Mouse (Mus musculus) Patski (cell line): Measurements from ENCODE around the gene Gucy2c. TPM values are rescaled to one million over a fixed set of nuclear protein-coding genes. Genes with fewer than 3 reads are reported as not detected.

Experiments used
- ATAC-seq: fragments of 100-300 bp; one replicate; pipeline ENCODE4 v1.8.0; 2021
- CTCF ChIA-PET: fragments of 350-600 bp; sonication (Branson Sonifier 250); formaldehyde crosslinking; loops from one replicate; lab custom pipeline; 2022; ENCODE audit warnings: inconsistent platforms; lab: Charles Lee
- POLR2A ChIA-PET: fragments of 350-600 bp; sonication (Branson Sonifier 250); formaldehyde crosslinking; loops from one replicate; lab custom pipeline; 2022; ENCODE audit warnings: antibody characterized with exemption, inconsistent platforms; lab: Charles Lee
- DNase-seq: peaks from one replicate; pipeline ENCODE4 v3.0.0-alpha.2; 2011; ENCODE audit warnings: low read depth, low spot score
- H3K27me3 ChIP-seq: fragments of 371-371 bp; one replicate; pipeline ENCODE4 v1.5.1; 2021
- CTCF ChIP-seq: fragments of 100-300 bp; IDR thresholded peaks from one replicate; pipeline ENCODE4 v1.5.1; 2021
- in situ Hi-C: fragments of 300-500 bp; cut with MboI; formaldehyde crosslinking; loops from 3 replicates; pipeline ENCODE4 v1.11.1; 2018; ENCODE audit warnings: low pct_unique_long_range_greater_than_20kb, mixed read lengths
- polyA plus RNA-seq: library from polyadenylated mRNA; unstranded; gene quantifications from one replicate; pipeline ENCODE4 v1.2.3, GENCODE M21; 2021

The Gucy2c gene
- polyA plus RNA-seq, 1 experiment from 2014 or later = 0.01 TPM

GRCm38 (mm10) chr6:136815381-136815780 lies 33.8 kb upstream of the Gucy2c start:
- ChIA-PET POLR2A (no interaction called here), CTCF (interaction anchor here (1.3 kb wide), 1 partner anchor 20 kb away, joined by 3 read pairs; no protein-coding TSS in a partner anchor)
- DNase-seq = no peak
- no peak for TF ChIP-seq CTCF
- ATAC-seq = no peak
- in situ Hi-C loops = loop anchor here (25.0 kb wide), 2 partner anchors 922 to 1753 kb away; partner anchors contain the start of genes Gprc5a and Strap
- no peaks in the 10 kb centered on the region for H3K27me3 ChIP-seq

GRCm38 (mm10) chr6:136813117-136813516 lies 31.6 kb upstream of the Gucy2c start:
- ATAC-seq (no peak), DNase-seq (no peak)
- ChIA-PET CTCF (no interaction called here), POLR2A (no interaction called here)
- in situ Hi-C loops = loop anchor here (25.0 kb wide), 2 partner anchors 924 to 1751 kb away; partner anchors contain the start of genes Gprc5a and Strap
- H3K27me3 ChIP-seq = no peaks in the 10 kb centered on the region
- no peak for TF ChIP-seq CTCF

- in situ Hi-C loops = loop anchor here (25.0 kb wide), 2 partner anchors 926 to 1749 kb away; partner anchors contain the start of genes Gprc5a and Strap
- no peak for ATAC-seq
- TF ChIP-seq CTCF = no peak
- CTCF ChIA-PET = no interaction called here
- no peaks in the 10 kb centered on the region for H3K27me3 ChIP-seq
- no peak for DNase-seq
- POLR2A ChIA-PET = no interaction called here
Measured at GRCm38 (mm10) chr6:136811196-136811595, 29.6 kb upstream of the Gucy2c start.

GRCm38 (mm10) chr6:136809673-136810072 lies 28.1 kb upstream of the Gucy2c start:
- no peaks in the 10 kb centered on the region for H3K27me3 ChIP-seq
- CTCF ChIA-PET = no interaction called here
- POLR2A ChIA-PET = interaction anchor here (0.9 to 1.2 kb wide), 2 partner anchors 12 to 22 kb away, joined by 3 to 4 read pairs; no protein-coding TSS in a partner anchor
- ATAC-seq (no peak), DNase-seq (no peak)
- in situ Hi-C loops = loop anchor here (10.0 to 25.0 kb wide), 3 partner anchors 928 to 1885 kb away; partner anchors contain the start of genes Cdkn1b, Gprc5a and Strap
- TF ChIP-seq CTCF = no peak

- in situ Hi-C loops = loop anchor here (10.0 to 25.0 kb wide), 3 partner anchors 928 to 1884 kb away; partner anchors contain the start of genes Cdkn1b, Gprc5a and Strap
- TF ChIP-seq CTCF = no peak
- CTCF ChIA-PET = interaction anchor here (0.9 to 1.4 kb wide), 2 partner anchors 22 to 172 kb away, joined by 3 read pairs; no protein-coding TSS in a partner anchor
- DNase-seq = no peak
- no peaks in the 10 kb centered on the region for H3K27me3 ChIP-seq
- POLR2A ChIA-PET = interaction anchor here (0.9 to 1.2 kb wide), 2 partner anchors 13 to 22 kb away, joined by 3 to 4 read pairs; no protein-coding TSS in a partner anchor
- no peak for ATAC-seq
Measured at GRCm38 (mm10) chr6:136809077-136809476, 27.5 kb upstream of the Gucy2c start.

GRCm38 (mm10) chr6:136808631-136809046 lies 27.1 kb upstream of the Gucy2c start:
- no peaks in the 10 kb centered on the region for H3K27me3 ChIP-seq
- ChIA-PET CTCF (interaction anchor here (0.9 to 1.4 kb wide), 2 partner anchors 22 to 172 kb away, joined by 3 read pairs; no protein-coding TSS in a partner anchor), POLR2A (interaction anchor here (1.2 kb wide), 1 partner anchor 23 kb away, joined by 3 read pairs; no protein-coding TSS in a partner anchor)
- ATAC-seq = peak; percentile 5
- in situ Hi-C loops = loop anchor here (10.0 to 25.0 kb wide), 3 partner anchors 929 to 1884 kb away; partner anchors contain the start of genes Cdkn1b, Gprc5a and Strap
- no peak for DNase-seq
- TF ChIP-seq CTCF = no peak

- ChIA-PET CTCF (interaction anchor here (1.4 kb wide), 1 partner anchor 173 kb away, joined by 3 read pairs; no protein-coding TSS in a partner anchor), POLR2A (no interaction called here)
- peak; percentile 88 for ATAC-seq
- no peaks in the 10 kb centered on the region for H3K27me3 ChIP-seq
- in situ Hi-C loops = loop anchor here (10.0 to 25.0 kb wide), 3 partner anchors 929 to 1883 kb away; partner anchors contain the start of genes Cdkn1b, Gprc5a and Strap
- no peak for TF ChIP-seq CTCF
- DNase-seq = peak; percentile 79
Measured at GRCm38 (mm10) chr6:136808014-136808417, 26.5 kb upstream of the Gucy2c start, which contains the start of gene H2afj. TSS of gene H2afj (plus strand) at chr6:136808244.

GRCm38 (mm10) chr6:136807395-136808013 lies 25.9 kb upstream of the Gucy2c start:
- ATAC-seq = no peak
- ChIA-PET CTCF (no interaction called here), POLR2A (no interaction called here)
- no peak for DNase-seq
- H3K27me3 ChIP-seq = no peaks in the 10 kb centered on the region
- in situ Hi-C loops = loop anchor here (10.0 to 25.0 kb wide), 3 partner anchors 930 to 1883 kb away; partner anchors contain the start of genes Cdkn1b, Gprc5a and Strap
- TF ChIP-seq CTCF = no peak

GRCm38 (mm10) chr6:136806819-136807218 lies 25.3 kb upstream of the Gucy2c start:
- no peak for ATAC-seq
- ChIA-PET POLR2A (no interaction called here), CTCF (interaction anchor here (0.6 to 1.8 kb wide), 2 partner anchors 25 to 2000 kb away, joined by 3 to 4 read pairs; no protein-coding TSS in a partner anchor)
- no peak for DNase-seq
- in situ Hi-C loops = loop anchor here (10.0 to 25.0 kb wide), 3 partner anchors 930 to 1882 kb away; partner anchors contain the start of genes Cdkn1b, Gprc5a and Strap
- no peaks in the 10 kb centered on the region for H3K27me3 ChIP-seq
- no peak for TF ChIP-seq CTCF

- no peak for TF ChIP-seq CTCF
- CTCF ChIA-PET = interaction anchor here (0.8 to 2.1 kb wide), 7 partner anchors 26 to 175 kb away, joined by 3 to 6 read pairs (median 4); partner anchors contain the start of gene Smco3
- in situ Hi-C loops = loop anchor here (10.0 to 25.0 kb wide), 3 partner anchors 932 to 1881 kb away; partner anchors contain the start of genes Cdkn1b, Gprc5a and Strap
- no peaks in the 10 kb centered on the region for H3K27me3 ChIP-seq
- no peak for DNase-seq
- POLR2A ChIA-PET = interaction anchor here (0.9 to 3.0 kb wide), 3 partner anchors 22 to 160 kb away, joined by 3 to 18 read pairs (median 4); partner anchors contain the start of genes BC049715 and Wbp11
- ATAC-seq = no peak
Measured at GRCm38 (mm10) chr6:136805409-136805775, 23.8 kb upstream of the Gucy2c start.
